18 mouse cellular contexts compared by ENCODE assay signal in the genomic region with DNA sequence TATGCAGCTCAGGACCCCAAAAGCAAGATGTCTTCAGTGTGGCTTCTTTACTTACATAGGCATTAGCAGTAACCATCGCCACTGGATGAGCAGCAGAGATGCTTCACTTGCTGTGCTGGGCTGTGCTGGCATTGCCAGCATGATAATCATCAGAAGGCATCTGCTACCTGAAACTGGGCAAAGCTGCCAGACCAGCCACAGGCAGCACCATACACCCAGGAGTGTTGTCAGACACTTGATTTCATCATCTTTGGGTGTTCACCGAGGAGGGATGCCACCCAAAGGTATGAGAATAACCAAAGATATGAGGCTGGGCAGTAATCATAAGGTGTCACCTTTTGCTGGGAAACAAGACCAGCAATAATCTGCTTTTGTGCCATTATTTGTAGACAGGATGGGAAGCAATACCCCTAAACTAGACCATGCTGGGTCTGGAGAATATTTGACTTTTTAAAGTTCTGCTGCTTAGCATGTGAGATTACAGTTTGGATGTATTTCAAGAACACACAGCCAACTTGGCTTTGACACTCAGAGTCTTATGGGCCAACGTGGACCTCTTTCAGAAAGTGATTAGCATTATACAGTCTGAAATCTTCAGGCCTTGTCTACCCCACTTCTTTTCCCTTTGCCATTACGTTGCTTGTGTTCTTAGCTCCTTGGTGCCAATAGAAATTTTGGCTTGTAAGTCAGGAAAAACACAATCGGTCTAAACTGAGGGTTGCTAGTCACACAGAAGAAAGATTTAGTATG.
DNase-seq lines count a peak whose midpoint lies in the region; ATAC-seq lines count a peak whose summit lies in the region.
"Had no signal": no experiment of that assay in that cellular context is flagged by ENCODE, and none has a peak within 500 bp of the region (broad histone marks: within the 10 kb centered on the region; RNA-seq: fewer than 3 reads in every experiment).

No protein-coding gene starts in this region.

- H3K9me3 ChIP-seq in heart, embryonic 16.5 days (replicated peaks; ENCODE audit: control insufficient read depth, low read length) = no peaks in the 10 kb centered on the region
- no peaks in the 10 kb centered on the region for H3K9me3 ChIP-seq in heart, embryonic 11.5 days (replicated peaks; ENCODE audit: control insufficient read depth, low read length)
- H3K9me3 ChIP-seq: embryonic facial prominence, embryonic 15.5 days; hindbrain, embryonic 12.5 days had no signal

- H3K4me2 ChIP-seq in heart, embryonic 16.5 days (ENCODE audit: low read depth, low read length) = no peak overlapping the region
- H3K4me2 ChIP-seq in heart, embryonic 11.5 days = no peak overlapping the region
- H3K4me2 ChIP-seq: embryonic facial prominence, embryonic 15.5 days; hindbrain, embryonic 12.5 days had no signal

- peak; percentile 4 for DNase-seq in cerebellum, adult 11 months
- no peak for DNase-seq in cerebellum, adult 9-10 months
- DNase-seq in cerebellum, adult 8-10 months = peak; percentile 9
- DNase-seq in embryo, embryonic 10.5 days (ENCODE audit: low spot score) = no peak
- DNase-seq in left cerebral cortex, adult 18-20 months (ENCODE audit: low spot score in 2 of 2) = no peak
- DNase-seq: adrenal gland, postnatal 10 days; embryo, embryonic 11 days; kidney, adult 9 months; kidney, postnatal 36 days; retina, postnatal 1 day; thymus, postnatal 4 days had no signal

- no peaks in the 10 kb centered on the region for H3K36me3 ChIP-seq in heart, embryonic 16.5 days (ENCODE audit: control insufficient read depth, insufficient read depth)
- H3K36me3 ChIP-seq in heart, embryonic 11.5 days (ENCODE audit: control insufficient read depth, insufficient read depth, low read length) = no peaks in the 10 kb centered on the region
- H3K36me3 ChIP-seq: embryonic facial prominence, embryonic 15.5 days; hindbrain, embryonic 12.5 days had no signal

- no peaks in the 10 kb centered on the region for H3K4me1 ChIP-seq in heart, embryonic 16.5 days (ENCODE audit: control insufficient read depth, insufficient read depth, low read length)
- no peaks in the 10 kb centered on the region for H3K4me1 ChIP-seq in heart, embryonic 11.5 days (ENCODE audit: control insufficient read depth, insufficient read depth, low read length)
- H3K4me1 ChIP-seq: hindbrain, embryonic 12.5 days had no signal

- no peak overlapping the region for H3K9ac ChIP-seq in heart, embryonic 16.5 days (ENCODE audit: low read length)
- no peak overlapping the region for H3K9ac ChIP-seq in heart, embryonic 11.5 days (ENCODE audit: low read depth, low read length)
- H3K9ac ChIP-seq: embryonic facial prominence, embryonic 15.5 days; hindbrain, embryonic 12.5 days; liver, embryonic 14.5 days had no signal

- 70% methylated on average over 5 of the region's 5 CpGs for WGBS in heart, embryonic 16.5 days
- WGBS in heart, embryonic 11.5 days (ENCODE audit: insufficient replicate concordance) = 79% methylated on average over 5 of the region's 5 CpGs

- no peaks in the 10 kb centered on the region for H3K27me3 ChIP-seq in heart, embryonic 16.5 days (ENCODE audit: control insufficient read depth, insufficient read depth, low read length)
- H3K27me3 ChIP-seq in heart, embryonic 11.5 days (ENCODE audit: control insufficient read depth, insufficient read depth, low read length) = no peaks in the 10 kb centered on the region
- H3K27me3 ChIP-seq: embryonic facial prominence, embryonic 15.5 days; hindbrain, embryonic 12.5 days had no signal

- no peak overlapping the region for H3K4me3 ChIP-seq in heart, embryonic 16.5 days (ENCODE audit: low read length)
- H3K4me3 ChIP-seq in heart, embryonic 11.5 days (ENCODE audit: low read depth, low read length) = no peak overlapping the region
- H3K4me3 ChIP-seq: embryonic facial prominence, embryonic 15.5 days; hindbrain, embryonic 12.5 days had no signal

- no peak overlapping the region for H3K27ac ChIP-seq in heart, embryonic 16.5 days (ENCODE audit: low read length)
- H3K27ac ChIP-seq in heart, embryonic 11.5 days (ENCODE audit: low read depth, low read length) = no peak overlapping the region
- H3K27ac ChIP-seq: hindbrain, embryonic 12.5 days; liver, embryonic 14.5 days had no signal

- peak; percentile 37; the same call in 1 of the 2 replicates for ATAC-seq in heart, embryonic 16.5 days (replicated peaks; ENCODE audit: extremely low read depth, insufficient read depth, low FRiP score)
- no peak for ATAC-seq in heart, embryonic 11.5 days (replicated peaks; ENCODE audit: insufficient number of reproducible peaks, low FRiP score, low TSS enrichment)
- ATAC-seq in megakaryocyte, adult 5-6 weeks (ENCODE audit: poor library complexity, severe bottlenecking) = 0 out of 2 replicates have a peak, but pooled peaks have one; percentile 9
- ATAC-seq: midbrain, embryonic 16.5 days had no signal

Comparison
In these comparisons a context has a peak if more than half of its experiments do, and no peak if none do; other contexts are left out.
1. DNase-seq: peak in cerebellum, adult 11 months (single experiment) and cerebellum, adult 8-10 months (single experiment); none in cerebellum, adult 9-10 months (single experiment), embryo, embryonic 10.5 days (single experiment) and left cerebral cortex, adult 18-20 months (0 of 2).